Mouse (Mus musculus) testis, adult 2 months (tissue): ENCODE measurements around the gene Adh5.

Source experiments
- CTCF ChIP-seq: fragments of 200-500 bp; IDR thresholded peaks from 2 replicates; pipeline ENCODE4 v1.5.1; 2012; ENCODE audit warnings: low read depth, mild to moderate bottlenecking, inconsistent platforms, low read length, moderate library complexity; ENCODE audit not compliant: control insufficient read depth, insufficient read depth, insufficient replicate concordance
- POLR2A ChIP-seq: fragments of 200-500 bp; IDR thresholded peaks from 2 replicates; pipeline ENCODE4 v1.6.1; 2012; ENCODE audit warnings: low read depth, mild to moderate bottlenecking, inconsistent platforms, low read length, moderate library complexity; ENCODE audit not compliant: control insufficient read depth

DNA sequence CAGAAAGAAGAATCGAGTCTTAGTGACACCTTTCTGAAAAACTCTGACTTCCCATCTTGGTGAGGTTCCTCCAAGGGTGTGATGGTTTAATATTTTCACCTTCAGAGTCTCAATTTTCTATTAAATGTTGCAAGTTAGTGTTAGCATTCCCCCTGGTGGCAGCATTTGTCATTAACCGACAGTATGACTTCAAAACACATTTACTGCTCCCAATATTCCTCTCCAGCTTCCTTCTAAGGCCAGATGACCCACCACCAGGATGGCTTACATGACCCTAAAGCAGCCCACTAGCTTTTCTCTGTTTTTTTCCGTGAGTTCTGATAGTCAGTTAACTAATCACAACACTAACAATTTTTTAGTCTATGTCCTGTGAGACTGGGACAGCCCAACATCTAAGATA lies 37.6 kb upstream of the Adh5 start:
- TF ChIP-seq CTCF, result no peak
- TF ChIP-seq POLR2A, result no peak
